Mouse (Mus musculus) forelimb bud, embryonic 11.5 days (tissue): ENCODE results near the gene Slc22a15.
A peak's percentile ranks its signal among the peaks of the same experiment; 100 is the strongest.

Experiments
- DNase-seq: peaks from one replicate; pipeline ENCODE4 v3.0.0-alpha.2; 2012; ENCODE audit warnings: low read depth, low spot score

The Slc22a15 gene

GRCm38 (mm10) chr3:101916525-101916924, 7.7 kb downstream of the Slc22a15 start:
- DNase-seq = no peak

GRCm38 (mm10) chr3:101915048-101915801, 9.0 kb downstream of the Slc22a15 start:
- DNase-seq = no peak

DNA sequence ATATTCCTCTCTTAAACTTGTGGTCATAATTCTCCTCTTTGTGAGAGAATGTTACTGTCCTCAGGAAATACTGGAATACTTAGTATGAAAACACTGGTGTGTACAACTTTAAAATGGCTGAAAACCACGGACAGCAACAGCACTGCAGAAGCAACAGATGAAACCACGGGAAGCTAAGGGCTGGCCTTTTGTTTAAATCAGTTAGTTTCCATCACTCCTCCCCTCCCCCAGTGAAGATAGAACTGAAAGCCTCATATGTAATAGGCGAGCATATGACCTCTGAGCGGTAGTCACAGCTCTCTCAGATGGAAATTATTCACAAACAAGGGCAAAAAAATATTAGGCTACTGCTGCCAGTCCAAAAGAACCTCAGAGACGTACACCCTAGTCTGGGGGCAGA, 10.0 kb downstream of the Slc22a15 start:
- DNase-seq = no peak

DNA sequence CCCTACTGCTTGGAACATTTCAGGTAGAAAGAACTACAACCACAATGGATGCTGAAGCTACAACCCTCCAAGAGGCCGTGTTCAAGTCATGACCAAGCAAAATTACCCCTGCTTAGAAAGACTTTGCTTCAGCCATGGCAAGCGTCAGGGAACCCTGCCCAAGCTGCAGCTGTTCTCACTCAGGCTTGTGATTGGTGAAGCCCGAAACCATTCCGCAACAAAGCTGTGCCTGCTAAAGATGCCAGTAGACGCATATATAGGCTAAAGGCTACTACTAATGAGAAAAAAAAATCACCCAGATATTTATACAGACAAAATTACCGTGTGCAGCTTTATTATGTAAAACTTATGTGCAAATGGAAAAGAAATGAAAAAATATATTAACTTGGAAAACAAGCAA, 12.2 kb downstream of the Slc22a15 start:
- DNase-seq = no peak

- DNase-seq = no peak
Measured at GRCm38 (mm10) chr3:101907049-101907448, 17.2 kb downstream of the Slc22a15 start.

- no peak for DNase-seq
Measured at GRCm38 (mm10) chr3:101904776-101905175, 19.5 kb downstream of the Slc22a15 start.

- no peak for DNase-seq
Measured at GRCm38 (mm10) chr3:101903091-101903490, 21.2 kb downstream of the Slc22a15 start.

DNA sequence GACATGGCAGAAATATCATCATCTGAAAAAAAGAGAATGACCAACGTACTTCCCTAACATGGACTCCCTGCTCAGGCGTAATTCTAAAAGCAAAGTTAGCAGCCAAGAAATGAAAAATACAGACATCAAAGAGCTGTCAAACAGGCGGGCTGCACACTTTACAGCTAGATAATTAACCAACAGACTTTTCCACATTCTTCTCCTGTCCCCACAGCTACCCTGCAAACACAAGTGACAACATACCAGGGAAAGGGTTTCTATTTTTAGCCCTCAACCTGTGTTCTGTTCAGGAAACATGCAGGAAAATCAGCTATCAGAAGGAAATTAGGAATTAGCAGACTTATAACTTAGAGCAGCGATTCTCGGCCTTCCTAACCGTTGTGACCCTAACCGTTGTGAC, 21.9 kb downstream of the Slc22a15 start:
- no peak for DNase-seq

- no peak for DNase-seq
Measured at GRCm38 (mm10) chr3:101897377-101897974, 26.8 kb downstream of the Slc22a15 start.

GRCm38 (mm10) chr3:101896893-101897292, 27.4 kb downstream of the Slc22a15 start:
- DNase-seq = peak; percentile 87

DNA sequence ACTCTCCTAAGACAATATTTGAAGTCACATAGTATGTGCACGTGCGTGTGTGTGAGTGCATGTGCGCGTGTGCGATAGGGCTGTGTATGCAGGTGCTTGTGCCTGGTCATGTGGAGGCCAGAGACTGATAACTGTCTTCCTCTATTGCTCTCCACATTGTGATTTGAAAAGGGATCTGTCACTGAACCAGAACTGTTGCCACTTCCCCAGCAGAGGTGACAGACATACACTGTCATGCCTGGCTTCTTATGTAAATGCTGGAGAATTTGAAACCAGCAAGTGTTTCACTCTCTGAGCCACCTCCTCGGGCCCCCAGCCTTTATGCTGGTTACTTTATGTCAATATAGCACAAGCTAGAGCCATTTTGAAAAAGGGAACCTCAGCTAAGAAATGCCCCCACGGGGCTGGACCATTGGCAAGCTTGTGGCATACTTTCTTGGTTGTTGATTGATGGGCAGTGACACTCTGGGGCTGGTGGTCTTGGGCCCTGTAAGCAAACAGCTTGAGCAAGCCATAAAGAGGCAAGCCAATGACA, 28.8 kb downstream of the Slc22a15 start:
- DNase-seq = no peak

- no peak for DNase-seq
Measured at GRCm38 (mm10) chr3:101885591-101885990, 38.7 kb downstream of the Slc22a15 start.

DNA sequence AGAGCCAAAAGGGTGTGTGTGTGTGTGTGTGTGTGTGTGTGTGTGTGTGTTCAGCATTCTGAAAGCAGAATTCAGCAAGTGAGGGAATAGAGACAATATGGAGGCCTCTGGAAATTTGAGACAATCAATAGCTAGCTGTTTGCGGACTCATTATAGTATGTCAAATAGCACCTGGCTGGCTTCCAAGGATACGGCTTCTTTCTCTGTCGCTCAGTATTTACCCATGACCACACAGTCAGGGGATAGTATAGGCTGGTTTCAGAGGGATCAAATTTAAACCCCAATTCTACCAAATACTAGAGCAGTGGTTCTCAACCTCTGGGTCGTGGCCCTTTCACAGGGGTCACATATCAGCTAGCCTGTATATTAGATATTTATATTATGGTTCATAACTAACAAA, 39.2 kb downstream of the Slc22a15 start:
- no peak for DNase-seq

DNA sequence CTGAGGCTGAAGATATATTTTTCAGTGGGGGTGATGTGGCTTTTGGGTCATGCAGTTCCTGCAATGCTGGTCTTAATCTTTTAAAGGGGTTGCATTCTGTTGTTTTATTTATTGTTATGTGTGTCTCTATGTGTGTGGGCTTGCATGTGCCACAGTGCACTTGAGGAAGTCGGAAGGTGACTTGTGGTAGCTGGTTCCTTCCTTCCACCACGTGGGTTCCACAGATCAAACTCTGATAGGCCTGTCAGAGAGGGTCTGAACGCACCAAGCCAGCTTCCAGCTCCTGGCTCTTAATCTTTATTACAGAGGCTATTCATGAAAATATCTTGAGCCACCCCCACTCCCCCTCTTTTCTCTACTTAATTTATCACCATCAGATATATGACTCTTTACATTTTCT, 40.4 kb downstream of the Slc22a15 start:
- no peak for DNase-seq

- DNase-seq = no peak
Measured at GRCm38 (mm10) chr3:101881721-101882120, 42.5 kb downstream of the Slc22a15 start.

DNA sequence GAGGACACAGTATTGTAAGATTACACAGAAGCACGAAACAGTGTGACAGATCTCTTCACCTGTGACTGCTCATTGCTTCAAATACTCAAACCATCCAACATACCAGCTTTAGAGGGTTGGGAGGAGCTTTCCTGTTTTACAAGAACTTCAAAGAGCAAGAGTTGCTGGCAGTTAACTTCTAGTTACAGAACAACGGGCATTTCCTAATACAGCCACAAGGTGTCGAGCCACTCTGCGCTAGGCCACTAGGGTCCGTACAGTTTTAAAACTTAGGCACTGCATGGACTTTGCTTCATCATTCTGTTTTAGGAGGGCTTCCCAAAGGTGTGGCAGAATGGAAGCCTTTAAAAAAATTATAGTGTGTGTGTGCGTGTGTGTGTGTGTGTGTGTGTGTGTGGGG, 43.4 kb downstream of the Slc22a15 start:
- DNase-seq = no peak

GRCm38 (mm10) chr3:101878136-101878535, 46.1 kb downstream of the Slc22a15 start:
- no peak for DNase-seq

DNA sequence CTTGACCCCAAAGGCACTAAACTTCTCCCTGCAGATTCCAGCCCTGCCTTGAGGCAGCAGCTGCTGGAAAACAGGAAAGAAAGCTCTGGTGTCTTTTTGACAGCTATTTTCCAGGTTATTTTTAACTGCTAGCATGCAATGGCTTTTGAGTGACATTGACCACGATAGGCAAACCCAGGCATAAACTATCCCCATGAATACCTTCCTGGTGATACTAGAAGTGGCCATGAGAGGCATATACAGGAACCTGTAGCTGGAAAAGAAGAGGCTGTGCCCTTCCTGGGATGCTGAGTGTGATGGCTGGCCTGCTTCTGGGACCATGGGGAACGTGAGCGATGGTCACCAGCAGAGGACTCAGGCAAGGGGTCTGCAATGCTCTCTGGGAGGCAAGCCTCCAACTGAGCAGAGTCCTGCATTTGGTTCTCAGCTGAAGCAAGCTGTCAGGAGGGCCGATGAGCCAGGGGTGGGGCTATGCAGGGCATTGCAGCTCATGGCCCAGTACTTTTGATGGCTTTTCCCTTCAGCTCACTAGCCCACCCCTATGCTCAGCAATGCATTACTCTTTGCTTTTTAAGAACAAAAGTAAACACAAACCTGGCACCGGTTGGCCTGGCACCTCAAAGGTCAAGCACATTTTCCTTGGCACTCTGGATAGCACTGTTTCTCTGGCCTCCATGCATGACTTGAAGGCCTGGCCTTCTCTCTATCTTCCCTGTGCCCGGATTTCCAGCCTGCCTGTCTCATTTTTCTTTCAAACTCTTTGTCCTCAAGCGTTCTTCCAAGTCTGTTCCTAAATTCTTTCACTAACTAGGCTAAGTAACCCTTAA, 47.6 kb downstream of the Slc22a15 start:
- peak; percentile 27 for DNase-seq

GRCm38 (mm10) chr3:101875258-101875920, 48.9 kb downstream of the Slc22a15 start:
- DNase-seq = no peak

DNA sequence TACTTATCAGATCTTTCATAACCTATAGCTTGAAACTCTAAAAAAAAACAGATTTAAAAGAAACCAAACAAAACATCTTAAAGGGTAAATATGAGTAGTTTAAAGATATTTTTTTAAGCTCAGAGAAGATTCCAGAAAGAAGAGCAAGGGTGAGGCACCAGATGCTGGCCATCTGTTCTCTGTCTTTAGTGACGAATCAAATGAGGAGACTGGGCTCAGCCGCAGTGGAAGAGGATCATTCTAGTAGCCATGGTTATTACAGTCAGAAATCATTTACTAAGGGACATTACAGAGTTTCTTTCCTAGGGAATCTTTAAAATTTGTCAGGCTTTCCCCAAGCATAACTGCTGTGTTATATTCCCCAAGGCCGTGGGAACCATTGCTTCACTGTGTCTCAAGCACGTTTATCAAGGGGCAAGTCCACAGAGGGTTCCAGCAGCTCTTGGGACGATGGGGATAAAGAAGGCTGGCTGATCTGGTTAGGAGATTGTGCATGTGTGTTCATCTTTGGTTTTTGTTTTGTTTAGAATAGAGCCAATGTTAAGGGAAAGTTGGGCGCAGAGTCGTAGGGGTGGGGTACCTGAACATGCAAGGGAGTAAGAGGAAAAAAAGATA, 51.1 kb downstream of the Slc22a15 start:
- DNase-seq = no peak

GRCm38 (mm10) chr3:101871951-101872350, 52.3 kb downstream of the Slc22a15 start:
- DNase-seq = no peak
